Mouse (Mus musculus) left cerebral cortex, adult 2 months (tissue): ENCODE data around the gene Minos1. TPM values are rescaled to one million over a fixed set of nuclear protein-coding genes. Genes with fewer than 3 reads are reported as not detected.

Experiments
- DNase-seq, 2 experiments: peaks; one replicate each; pipeline ENCODE4 v3.0.0; 2021 to 2022; ENCODE audit warnings: low spot score in 2 of 2, mixed read lengths in 1 of 2; ENCODE audit errors: extremely low spot score in 1 of 2
- H3K27ac ChIP-seq: fragments of 200-600 bp; 2 replicates; pipeline ENCODE4 v1.8.1; 2022
- H3K4me3 ChIP-seq: fragments of 200-600 bp; 2 replicates; pipeline ENCODE4 v1.8.1; 2022
- CTCF ChIP-seq: fragments of 200-600 bp; IDR thresholded peaks from 2 replicates; pipeline ENCODE4 v1.8.1; 2022; ENCODE audit warnings: antibody characterized with exemption, mild to moderate bottlenecking, moderate library complexity
- intact Hi-C: fragments of 180-260 bp; cut with DNase I; formaldehyde crosslinking; loops from one replicate; pipeline ENCODE4 v1.15.1; 2025
- total RNA-seq, 2 experiments: library from RNA; stranded (reverse); gene quantifications; 2 replicates each; pipeline ENCODE4 v1.2.3; 2021

Minos1 gene
- total RNA-seq, 2 experiments from 2014 or later, result 197 TPM

- DNase-seq, result no peak
- H3K27ac ChIP-seq, result no peak overlapping the region
- peak; percentile 4 for TF ChIP-seq CTCF
- no peak overlapping the region for H3K4me3 ChIP-seq
- intact Hi-C loops, result no loop called here
Measured at GRCm38 (mm10) chr4:139140267-139140666, 9.4 kb upstream of the Minos1 start.

- H3K27ac ChIP-seq, result no peak overlapping the region
- TF ChIP-seq CTCF, result no peak
- DNase-seq, result no peak
- no peak overlapping the region for H3K4me3 ChIP-seq
- intact Hi-C loops, result no loop called here
Measured at GRCm38 (mm10) chr4:139136011-139136410, 5.1 kb upstream of the Minos1 start.

- Histone ChIP-seq H3K4me3 (no peak overlapping the region), H3K27ac (no peak overlapping the region)
- no peak for TF ChIP-seq CTCF
- intact Hi-C loops, result no loop called here
- DNase-seq, result no peak
Measured at GRCm38 (mm10) chr4:139133109-139133508, 2.2 kb upstream of the Minos1 start.

GRCm38 (mm10) chr4:139131858-139132672 is 1.2 kb upstream of the Minos1 start:
- Histone ChIP-seq H3K4me3 (peak overlapping the region; percentile 95), H3K27ac (peak overlapping the region; percentile 33; the same call in 1 of the 2 replicates)
- no peak for DNase-seq
- TF ChIP-seq CTCF, result no peak
- intact Hi-C loops, result loop anchor here (1.0 to 2.0 kb wide), 2 partner anchors 39 to 60 kb away; partner anchors contain the start of genes Capzb and Nbl1

- peak; percentile 26 to 29 for DNase-seq
- H3K4me3 ChIP-seq, result peak overlapping the region; percentile 95
- no peak for TF ChIP-seq CTCF
- H3K27ac ChIP-seq, result peak overlapping the region; percentile 98
- intact Hi-C loops, result loop anchor here (2.0 kb wide), 1 partner anchor 37 kb away; the partner anchor contains the start of gene Nbl1
Measured at GRCm38 (mm10) chr4:139129806-139130700, 860 bp downstream of the Minos1 start.

GRCm38 (mm10) chr4:139126475-139126874 is 4.4 kb downstream of the Minos1 start:
- peak; percentile 22 for TF ChIP-seq CTCF
- no peak for DNase-seq
- intact Hi-C loops, result no loop called here
- Histone ChIP-seq H3K27ac (no peak overlapping the region), H3K4me3 (no peak overlapping the region)

- TF ChIP-seq CTCF, result no peak
- intact Hi-C loops, result no loop called here
- Histone ChIP-seq H3K27ac (no peak overlapping the region), H3K4me3 (no peak overlapping the region)
- DNase-seq, result no peak
Measured at GRCm38 (mm10) chr4:139124940-139125339, 6.0 kb downstream of the Minos1 start.

- no peak overlapping the region for H3K27ac ChIP-seq
- intact Hi-C loops, result no loop called here
Measured at GRCm38 (mm10) chr4:139122557-139122956, 8.4 kb downstream of the Minos1 start.

GRCm38 (mm10) chr4:139120998-139121397 is 9.9 kb downstream of the Minos1 start:
- no peak for TF ChIP-seq CTCF
- H3K4me3 ChIP-seq, result no peak overlapping the region
- no peak for DNase-seq
- no peak overlapping the region for H3K27ac ChIP-seq
- intact Hi-C loops, result no loop called here

More at GRCm38 (mm10) chr4:139122557-139122956, 8.4 kb downstream of the Minos1 start:
- no peak for TF ChIP-seq CTCF
- DNase-seq, result no peak
- H3K4me3 ChIP-seq, result no peak overlapping the region

GRCm38 (mm10) chr4:139120281-139120814 is 10.6 kb downstream of the Minos1 start:
- DNase-seq, result no peak
- no peak overlapping the region for H3K27ac ChIP-seq
- H3K4me3 ChIP-seq, result no peak overlapping the region
- intact Hi-C loops, result no loop called here
- no peak for TF ChIP-seq CTCF

- DNase-seq, result no peak
- TF ChIP-seq CTCF, result no peak
- Histone ChIP-seq H3K4me3 (no peak overlapping the region), H3K27ac (no peak overlapping the region)
- intact Hi-C loops, result no loop called here
Measured at GRCm38 (mm10) chr4:139116356-139117063, 14.4 kb downstream of the Minos1 start.
